Mouse (Mus musculus) limb, embryonic 14.5 days (tissue): Measurements from ENCODE around the gene Tec. TPM values are rescaled to one million over a fixed set of nuclear protein-coding genes. Genes with fewer than 3 reads are reported as not detected.

Experiments used
- ATAC-seq: fragments of 200-750 bp; cut with Nextera tagmentation; 2 replicates; pipeline ENCODE4 v1.8.0; 2017; ENCODE audit warnings: low read depth, moderate number of reproducible peaks, moderate TSS enrichment; ENCODE audit not compliant: low FRiP score
- DNase-seq: peaks from one replicate; pipeline ENCODE4 v3.0.0-alpha.2; 2015; ENCODE audit warnings: low spot score
- H3K27ac ChIP-seq: fragments of 300-500 bp; sonication (generic); replicated peaks from 2 replicates; pipeline ENCODE4 v1.5.1; 2014; ENCODE audit warnings: low read depth, mild to moderate bottlenecking, low read length, moderate library complexity, mixed read lengths
- H3K27me3 ChIP-seq: fragments of 300-500 bp; sonication (generic); 2 replicates; pipeline ENCODE4 v1.6.1; 2014; ENCODE audit warnings: low read length, mixed read lengths; ENCODE audit not compliant: control insufficient read depth, insufficient read depth
- H3K36me3 ChIP-seq: fragments of 300-500 bp; sonication (generic); 2 replicates; pipeline ENCODE4 v1.6.1; 2014; ENCODE audit warnings: mild to moderate bottlenecking, low read length, moderate library complexity, mixed read lengths; ENCODE audit not compliant: control insufficient read depth, insufficient read depth
- H3K4me1 ChIP-seq: fragments of 300-500 bp; sonication (generic); 2 replicates; pipeline ENCODE4 v1.6.1; 2014; ENCODE audit warnings: antibody characterized with exemption, low read length, mixed read lengths; ENCODE audit not compliant: control insufficient read depth, insufficient read depth
- H3K4me2 ChIP-seq: fragments of 300-500 bp; sonication (generic); replicated peaks from 2 replicates; pipeline ENCODE4 v1.6.1; 2014; ENCODE audit warnings: low read depth, mild to moderate bottlenecking, low read length, moderate library complexity; ENCODE audit not compliant: severe bottlenecking
- H3K4me3 ChIP-seq: fragments of 300-500 bp; sonication (generic); replicated peaks from 2 replicates; pipeline ENCODE4 v1.5.1; 2014; ENCODE audit warnings: low read length
- H3K9ac ChIP-seq: fragments of 300-500 bp; sonication (generic); 2 replicates; pipeline ENCODE4 v1.6.1; 2014; ENCODE audit warnings: mild to moderate bottlenecking, low read depth, low read length, moderate library complexity; ENCODE audit not compliant: severe bottlenecking
- H3K9me3 ChIP-seq: fragments of 300-500 bp; sonication (generic); 2 replicates; pipeline ENCODE4 v1.6.1; 2016; ENCODE audit warnings: low read length; ENCODE audit not compliant: control insufficient read depth
- POLR2A ChIP-seq: fragments of 200-500 bp; IDR thresholded peaks from 2 replicates; pipeline ENCODE4 v1.8.0; 2012; ENCODE audit warnings: inconsistent platforms, mild to moderate bottlenecking, moderate library complexity, borderline replicate concordance; ENCODE audit not compliant: insufficient read depth, insufficient read length; ENCODE audit errors: extremely low read depth
- WGBS: fragments of 180-500 bp; shearing (Covaris S2); extraction: QIAGEN DNeasy Blood & Tissue Kit; methylation state at CpG from one replicate; pipeline ENCODE4 v1.1.7; 2014; 5-methylcytosine and 5-hydroxymethylcytosine counted together
- polyA plus RNA-seq, 2 experiments: library from polyadenylated mRNA; depleted of rRNA in 1 of 2; stranded (reverse) in 1 of 2; unstranded in 1 of 2; fragments of >200 nt; fragmentation: Nextera tagmentation in 1 of 2; extraction: Ambion mirVana in 1 of 2; gene quantifications; 2 replicates each; pipeline versions ENCODE4 v1.2.1 to v1.2.3; 2012 to 2014

Tec gene
- polyA plus RNA-seq, 2 experiments = 5.9 to 7.9 TPM

DNA sequence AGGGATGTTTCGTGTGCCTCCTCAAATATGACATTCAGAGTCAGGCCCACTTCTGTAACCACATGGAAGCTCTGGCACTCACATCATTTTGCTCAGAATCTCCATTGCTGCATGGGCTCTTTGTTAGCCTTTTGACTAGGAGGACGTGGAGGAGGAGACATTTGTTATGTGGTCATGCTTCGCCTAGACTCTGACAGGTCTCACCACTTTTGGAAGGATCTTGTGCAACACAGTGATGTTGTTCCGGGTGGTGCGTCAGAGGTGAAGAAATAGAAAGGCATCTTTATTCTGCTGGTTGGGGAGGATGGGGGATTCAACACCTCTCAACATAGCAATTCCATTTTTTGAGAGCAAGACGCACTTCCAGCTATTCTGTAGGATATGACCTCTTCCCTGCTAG, 39.1 kb upstream of the Tec start:
- Histone ChIP-seq H3K9me3 (no peaks in the 10 kb centered on the region), H3K9ac (no peak overlapping the region), H3K4me2 (no peak overlapping the region), H3K4me1 (no peaks in the 10 kb centered on the region), H3K27ac (no peak overlapping the region), H3K36me3 (no peaks in the 10 kb centered on the region), H3K27me3 (no peaks in the 10 kb centered on the region), H3K4me3 (no peak overlapping the region)
- TF ChIP-seq POLR2A = no peak
- ATAC-seq = no peak
- 81% methylated on average over 6 of the region's 6 CpGs for WGBS
- no peak for DNase-seq

- H3K4me3 ChIP-seq = no peak overlapping the region
- H3K4me1 ChIP-seq = no peaks in the 10 kb centered on the region
- 73% methylated on average over 18 of the region's 18 CpGs for WGBS
- H3K36me3 ChIP-seq = no peaks in the 10 kb centered on the region
- H3K9me3 ChIP-seq = no peaks in the 10 kb centered on the region
- H3K9ac ChIP-seq = no peak overlapping the region
- DNase-seq (peak; percentile 36), ATAC-seq (no peak)
- TF ChIP-seq POLR2A = no peak
- no peaks in the 10 kb centered on the region for H3K27me3 ChIP-seq
- no peak overlapping the region for H3K4me2 ChIP-seq
- H3K27ac ChIP-seq = no peak overlapping the region
Measured at GRCm38 (mm10) chr5:72904903-72905790, 36.9 kb upstream of the Tec start.

- no peaks in the 10 kb centered on the region for H3K4me1 ChIP-seq
- H3K36me3 ChIP-seq = no peaks in the 10 kb centered on the region
- no peak overlapping the region for H3K4me2 ChIP-seq
- H3K27me3 ChIP-seq = no peaks in the 10 kb centered on the region
- WGBS = 85% methylated on average over 3 of the region's 3 CpGs
- no peaks in the 10 kb centered on the region for H3K9me3 ChIP-seq
- no peak overlapping the region for H3K4me3 ChIP-seq
- DNase-seq (no peak), ATAC-seq (no peak)
- TF ChIP-seq POLR2A = no peak
- no peak overlapping the region for H3K27ac ChIP-seq
- H3K9ac ChIP-seq = no peak overlapping the region
Measured at GRCm38 (mm10) chr5:72902876-72903516, 34.7 kb upstream of the Tec start.

DNA sequence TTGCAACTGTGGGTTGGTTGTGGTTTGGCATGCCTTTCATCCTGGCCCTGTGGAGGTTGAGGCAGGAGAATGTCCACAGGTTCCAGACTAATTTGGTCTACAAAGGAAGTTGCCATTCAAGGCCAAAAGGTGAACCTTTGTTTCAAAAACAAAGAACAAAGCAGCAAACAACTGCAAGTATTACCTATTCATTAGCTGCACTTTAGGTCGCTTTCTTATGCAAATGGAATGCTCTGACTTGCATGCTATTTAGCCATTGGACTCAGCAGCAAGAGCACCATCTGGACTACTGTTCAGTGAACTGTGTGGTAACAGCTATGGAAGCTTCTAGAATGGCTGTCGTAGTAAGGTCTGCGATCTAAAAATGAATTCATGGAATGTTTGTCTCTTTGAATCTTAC, 34.0 kb upstream of the Tec start:
- ATAC-seq (no peak), DNase-seq (no peak)
- WGBS = 74% methylated on average over 3 of the region's 3 CpGs
- no peak for TF ChIP-seq POLR2A
- no peak overlapping the region for H3K9ac ChIP-seq
- H3K4me1 ChIP-seq = no peaks in the 10 kb centered on the region
- H3K36me3 ChIP-seq = no peaks in the 10 kb centered on the region
- H3K27ac ChIP-seq = no peak overlapping the region
- no peak overlapping the region for H3K4me2 ChIP-seq
- no peaks in the 10 kb centered on the region for H3K27me3 ChIP-seq
- no peaks in the 10 kb centered on the region for H3K9me3 ChIP-seq
- H3K4me3 ChIP-seq = no peak overlapping the region

- 84% methylated on average over 4 of the region's 4 CpGs for WGBS
- no peak overlapping the region for H3K4me3 ChIP-seq
- no peak overlapping the region for H3K9ac ChIP-seq
- no peak overlapping the region for H3K27ac ChIP-seq
- H3K4me2 ChIP-seq = no peak overlapping the region
- DNase-seq (no peak), ATAC-seq (no peak)
- no peaks in the 10 kb centered on the region for H3K36me3 ChIP-seq
- H3K9me3 ChIP-seq = no peaks in the 10 kb centered on the region
- no peak for TF ChIP-seq POLR2A
- no peaks in the 10 kb centered on the region for H3K27me3 ChIP-seq
- no peaks in the 10 kb centered on the region for H3K4me1 ChIP-seq
Measured at GRCm38 (mm10) chr5:72901866-72902265, 33.6 kb upstream of the Tec start.
